ENCODE assay signal across 22 mouse cellular contexts in genomic region chr10:88578651-88579050, GRCm38 (mm10). TPM values are rescaled to one million over a fixed set of nuclear protein-coding genes. Genes with fewer than 3 reads are reported as not detected.
DNase-seq lines count a peak whose midpoint lies in the region; ATAC-seq and TF ChIP-seq lines count a peak whose summit lies in the region.
"Had no signal": no experiment of that assay in that cellular context is flagged by ENCODE, and none has a peak within 500 bp of the region (broad histone marks: within the 10 kb centered on the region; RNA-seq: fewer than 3 reads in every experiment).

No protein-coding gene starts in this region.

- dilution Hi-C loops in CH12.LX (cut with MboI; ENCODE audit: extremely low pct_ligation_motif_present, extremely low pct_unique_long_range_greater_than_20kb, low sequenced_read_pairs), result no loop called here

- no peaks in the 10 kb centered on the region for H3K79me2 ChIP-seq in CH12.LX (replicated peaks; ENCODE audit: control insufficient read depth, extremely low read depth, insufficient read depth, poor library complexity, severe bottlenecking)

- no peak overlapping the region for H3K27ac ChIP-seq in CH12.LX (ENCODE audit: insufficient read depth, low read depth)
- H3K27ac ChIP-seq: forebrain, embryonic 10.5 days; hindbrain, embryonic 10.5 days; kidney, postnatal 0 days; layer of hippocampus, adult 2 months; left cerebral cortex, adult 2 months; midbrain, embryonic 10.5 days; stomach, postnatal 0 days had no signal

- DNase-seq in kidney, adult 9 months, result peak; percentile 29
- DNase-seq in kidney, postnatal 14 days, result no peak
- no peak for DNase-seq in CH12.LX (ENCODE audit: extremely low read depth)
- peak; percentile 22 for DNase-seq in brain, adult 2 months (ENCODE audit: low read depth, low spot score)
- DNase-seq in thymus, postnatal 36 days, result no peak
- DNase-seq in left cerebral cortex, adult 18-20 months (ENCODE audit: low spot score in 2 of 2), result no peak
- DNase-seq: adrenal gland, adult 2 months; cerebellum, adult 11 months; cerebellum, postnatal 14 days; forebrain, postnatal 0 days; left cerebral cortex, postnatal 4 days; lung, adult 2 months; retina, postnatal 1 day had no signal

- no peak for TF ChIP-seq EP300 in CH12.LX (IDR thresholded peaks at IDR 0.05; ENCODE audit: low read length)

- H3K27me3 ChIP-seq in CH12.LX (replicated peaks), result no peaks in the 10 kb centered on the region

- no peak overlapping the region for H3K4me3 ChIP-seq in CH12.LX (replicated peaks in 1 of 3; ENCODE audit: low read depth in 2 of 3, low read length in 2 of 3, poor library complexity in 1 of 3)
- H3K4me3 ChIP-seq: forebrain, embryonic 10.5 days; hindbrain, embryonic 10.5 days; layer of hippocampus, adult 2 months; left cerebral cortex, adult 2 months; midbrain, embryonic 10.5 days had no signal

- ATAC-seq in megakaryocyte progenitor cell, adult 5-6 weeks (replicated peaks; ENCODE audit: poor library complexity), result peak; percentile 86
- ATAC-seq: forebrain, postnatal 0 days had no signal

- in situ Hi-C loops in CH12.LX (cut with MboI; ENCODE audit: low pct_ligation_motif_present, low pct_unique_long_range_greater_than_20kb, low sequenced_read_pairs), result loop anchor here (25.0 kb wide), 1 partner anchor 216 kb away; no protein-coding TSS in a partner anchor

- no peaks in the 10 kb centered on the region for H3K36me3 ChIP-seq in CH12.LX (replicated peaks in 1 of 2; ENCODE audit: control insufficient read depth in 1 of 2, insufficient read depth in 1 of 2, low read length in 1 of 2)
- H3K36me3 ChIP-seq: forebrain, embryonic 10.5 days; hindbrain, embryonic 10.5 days; midbrain, embryonic 10.5 days had no signal

- H3K4me1 ChIP-seq in CH12.LX (ENCODE audit: control insufficient read depth in 1 of 2, insufficient read depth in 2 of 2), result peaks cover 6 to 7% of the 10 kb centered on the region in 2 experiments; a peak in 3 of 4 replicates
- H3K4me1 ChIP-seq: midbrain, embryonic 10.5 days had no signal

- TF ChIP-seq CTCF in CH12.LX (conservative IDR thresholded peaks at IDR 0.05 in 1 of 2, IDR thresholded peaks at IDR 0.05 in 1 of 2; ENCODE audit: low read depth in 2 of 2, low read length in 2 of 2), result no peak

- no peak for TF ChIP-seq RAD21 in CH12.LX (IDR thresholded peaks at IDR 0.05; ENCODE audit: low read depth, low read length)

- no peak overlapping the region for H3K4me2 ChIP-seq in CH12.LX (ENCODE audit: insufficient read depth, low read depth, poor library complexity, severe bottlenecking)
- H3K4me2 ChIP-seq: liver, embryonic 11.5 days had no signal

- TF ChIP-seq POLR2A in CH12.LX (IDR thresholded peaks at IDR 0.05; ENCODE audit: low read depth, low read length), result no peak

- no peaks in the 10 kb centered on the region for H3K9me3 ChIP-seq in CH12.LX (replicated peaks; ENCODE audit: low read length)
- H3K9me3 ChIP-seq: forebrain, embryonic 10.5 days; hindbrain, embryonic 10.5 days; midbrain, embryonic 10.5 days had no signal

- H3K9ac ChIP-seq in CH12.LX (ENCODE audit: insufficient read depth, low read depth), result no peak overlapping the region
- H3K9ac ChIP-seq: forebrain, postnatal 0 days had no signal

TF ChIP-seq in CH12.LX, 34 proteins besides CTCF, POLR2A, EP300 and RAD21:
- no peak for TF ChIP-seq ETS1 (conservative IDR thresholded peaks at IDR 0.05; ENCODE audit: low read depth, low read length)
- peak; percentile 62 for TF ChIP-seq BHLHE40 (IDR thresholded peaks at IDR 0.05; ENCODE audit: low read depth, low read length)

RNA-seq across cellular contexts. Expression of gene Mybpc1, which starts 26.3 kb away (rescaled TPM):
- total RNA-seq in CH12.LX (2012; rRNA removed) (not detected in 2 replicates), CH12.LX (2014; rRNA removed) (not detected in 2 replicates)
- polyA plus RNA-seq in CH12.LX (2012; ENCODE audit: insufficient read length, low read depth), result not detected in 2 replicates
- total RNA-seq in megakaryocyte progenitor cell, adult 5-6 weeks (2015), result not detected in 2 replicates
- total RNA-seq in megakaryocyte progenitor cell, adult 5-6 weeks (2017), result not detected in 2 replicates
- 1 to 10 TPM; 5.5 to 5.6 TPM for total RNA-seq in left cerebral cortex, adult 18-20 months (2021)

Comparison
In these comparisons a context has a peak if more than half of its experiments do, and no peak if none do; other contexts are left out.
1. DNase-seq: peak in kidney, adult 9 months (single experiment) and brain, adult 2 months (single experiment); none in kidney, postnatal 14 days (single experiment), CH12.LX (single experiment), thymus, postnatal 36 days (0 of 2) and left cerebral cortex, adult 18-20 months (0 of 2).
2. RNA of gene Mybpc1, which starts 26.3 kb away (total RNA-seq): 5.5 to 5.6 TPM in left cerebral cortex, adult 18-20 months; not detected in CH12.LX and not detected in megakaryocyte progenitor cell, adult 5-6 weeks; every median in the first group is over 4 times any median in the second.